23 mouse cellular contexts compared by ENCODE assay signal in the genomic region with DNA sequence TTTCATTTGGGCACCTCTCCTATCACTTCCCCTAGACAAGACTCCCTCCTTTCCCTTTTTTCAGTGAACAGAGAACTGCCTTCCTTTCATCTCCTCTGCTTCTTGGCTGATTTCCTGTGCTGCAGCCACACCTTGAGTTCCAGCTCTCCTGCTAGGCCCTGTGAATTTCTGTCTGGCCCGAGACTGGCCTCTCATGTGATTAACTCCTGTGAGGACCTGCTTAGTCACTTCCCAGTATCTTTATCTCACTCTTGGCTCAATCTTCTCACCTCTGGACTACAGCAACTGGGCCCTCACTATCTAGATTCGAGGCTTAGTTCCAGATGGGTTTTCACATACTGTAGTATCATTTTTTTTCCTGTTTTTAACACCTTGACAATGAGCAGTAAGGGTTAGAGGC. TPM values are rescaled to one million over a fixed set of nuclear protein-coding genes. Genes with fewer than 3 reads are reported as not detected.
DNase-seq lines count a peak whose midpoint lies in the region; ATAC-seq lines count a peak whose summit lies in the region.
"Had no signal": no experiment of that assay in that cellular context is flagged by ENCODE, and none has a peak within 500 bp of the region (broad histone marks: within the 10 kb centered on the region; RNA-seq: fewer than 3 reads in every experiment).

No protein-coding gene starts in this region.

- no peak for ATAC-seq in midbrain, embryonic 11.5 days (ENCODE audit: low FRiP score)
- ATAC-seq in midbrain, embryonic 15.5 days (replicated peaks) = no peak
- peak; percentile 29 for ATAC-seq in megakaryocyte progenitor cell, adult 5-6 weeks (replicated peaks; ENCODE audit: poor library complexity)
- ATAC-seq: CD4-positive, CD25-positive, alpha-beta regulatory T cell, adult 4 months; forebrain, postnatal 0 days; hindbrain, postnatal 0 days; midbrain, embryonic 13.5 days; Patski had no signal

- no peaks in the 10 kb centered on the region for H3K36me3 ChIP-seq in midbrain, embryonic 11.5 days (ENCODE audit: control insufficient read depth, insufficient read depth, low read length)
- no peaks in the 10 kb centered on the region for H3K36me3 ChIP-seq in midbrain, embryonic 15.5 days (replicated peaks)
- H3K36me3 ChIP-seq: heart, embryonic 10.5 days; hindbrain, embryonic 10.5 days; limb, embryonic 15.5 days; midbrain, embryonic 13.5 days had no signal

- H3K4me2 ChIP-seq in midbrain, embryonic 11.5 days = no peak overlapping the region
- H3K4me2 ChIP-seq in midbrain, embryonic 15.5 days = no peak overlapping the region
- H3K4me2 ChIP-seq: limb, embryonic 15.5 days; midbrain, embryonic 13.5 days had no signal

- H3K4me1 ChIP-seq in midbrain, embryonic 11.5 days (ENCODE audit: control insufficient read depth, insufficient read depth, low read length) = no peaks in the 10 kb centered on the region
- H3K4me1 ChIP-seq in midbrain, embryonic 15.5 days = no peaks in the 10 kb centered on the region
- H3K4me1 ChIP-seq: hindbrain, embryonic 10.5 days; limb, embryonic 15.5 days; midbrain, embryonic 13.5 days had no signal

- 68% methylated on average over 2 of the region's 2 CpGs for WGBS in midbrain, embryonic 11.5 days
- 66% methylated on average over 2 of the region's 2 CpGs for WGBS in midbrain, embryonic 15.5 days

- peak; percentile 35 for DNase-seq in cerebellum, adult 11-12 months
- no peak for DNase-seq in cerebellum, adult 11 months
- DNase-seq in midbrain, embryonic 11.5 days (ENCODE audit: low spot score, missing footprints) = peak; percentile 14
- no peak for DNase-seq in spleen, adult 12 weeks (ENCODE audit: low spot score)
- DNase-seq in gastrocnemius, postnatal 10 days = no peak
- DNase-seq: adrenal gland, adult 2 months; cerebellum, adult 8-10 months; forebrain, postnatal 0 days; kidney, adult 18-20 months; kidney, postnatal 4 days; left cerebral cortex, postnatal 4 days; lung, adult 18-20 months; lung, postnatal 10 days; spleen, adult 18-20 months had no signal

- H3K9ac ChIP-seq in midbrain, embryonic 11.5 days (ENCODE audit: low read length) = no peak overlapping the region
- no peak overlapping the region for H3K9ac ChIP-seq in midbrain, embryonic 15.5 days
- H3K9ac ChIP-seq: forebrain, postnatal 0 days; limb, embryonic 15.5 days; midbrain, embryonic 13.5 days had no signal

- no peak overlapping the region for H3K27ac ChIP-seq in midbrain, embryonic 11.5 days (ENCODE audit: low read depth, low read length)
- no peak overlapping the region for H3K27ac ChIP-seq in midbrain, embryonic 15.5 days
- H3K27ac ChIP-seq: heart, embryonic 10.5 days; hindbrain, embryonic 10.5 days; hindbrain, postnatal 0 days; limb, embryonic 15.5 days; midbrain, embryonic 13.5 days had no signal

- no peak overlapping the region for H3K4me3 ChIP-seq in midbrain, embryonic 11.5 days (ENCODE audit: low read depth, low read length)
- H3K4me3 ChIP-seq in midbrain, embryonic 15.5 days = no peak overlapping the region
- H3K4me3 ChIP-seq: heart, embryonic 10.5 days; hindbrain, embryonic 10.5 days; limb, embryonic 15.5 days; midbrain, embryonic 13.5 days had no signal

- H3K27me3 ChIP-seq in midbrain, embryonic 11.5 days (ENCODE audit: control insufficient read depth, insufficient read depth, low read length) = no peaks in the 10 kb centered on the region
- no peaks in the 10 kb centered on the region for H3K27me3 ChIP-seq in midbrain, embryonic 15.5 days (replicated peaks)
- H3K27me3 ChIP-seq: limb, embryonic 15.5 days; midbrain, embryonic 13.5 days; Patski had no signal

- no peaks in the 10 kb centered on the region for H3K9me3 ChIP-seq in midbrain, embryonic 11.5 days (ENCODE audit: control insufficient read depth, low read length)
- no peaks in the 10 kb centered on the region for H3K9me3 ChIP-seq in midbrain, embryonic 15.5 days
- H3K9me3 ChIP-seq: heart, embryonic 10.5 days; hindbrain, embryonic 10.5 days; limb, embryonic 15.5 days; midbrain, embryonic 13.5 days had no signal

RNA-seq across cellular contexts. Expression of gene U2surp, which starts 15.9 kb away (rescaled TPM):
- 157 and 169 TPM in 2 replicates for polyA plus RNA-seq in midbrain, embryonic 11.5 days (2014; fragmentation: Nextera tagmentation; extraction: Ambion mirVana)
- polyA plus RNA-seq in midbrain, embryonic 15.5 days (2015; fragmentation: Nextera tagmentation; extraction: Ambion mirVana) = 115 and 129 TPM in 2 replicates
- total RNA-seq in megakaryocyte progenitor cell, adult 5-6 weeks (2015) = 111 and 114 TPM in 2 replicates
- total RNA-seq in megakaryocyte progenitor cell, adult 5-6 weeks (2017) = 169 and 201 TPM in 2 replicates
- total RNA-seq in gastrocnemius, postnatal 10 days (2021) = 10 to 100 TPM; 27.7 to 43.8 TPM

RNA-seq across cellular contexts. Expression of gene Paqr9, which starts 31.8 kb away (rescaled TPM):
- 0.33 and 0.36 TPM in 2 replicates for polyA plus RNA-seq in midbrain, embryonic 11.5 days (2014; fragmentation: Nextera tagmentation; extraction: Ambion mirVana)
- polyA plus RNA-seq in midbrain, embryonic 15.5 days (2015; fragmentation: Nextera tagmentation; extraction: Ambion mirVana) = 5.1 and 5.3 TPM in 2 replicates
- total RNA-seq in megakaryocyte progenitor cell, adult 5-6 weeks (2015) = 2.4 and 4.4 TPM in 2 replicates
- total RNA-seq in megakaryocyte progenitor cell, adult 5-6 weeks (2017) = 1.7 and 3.4 TPM in 2 replicates
- 1 to 10 TPM; 4.4 to 4.5 TPM for total RNA-seq in gastrocnemius, postnatal 10 days (2021)

Comparison
In these comparisons a context has a peak if more than half of its experiments do, and no peak if none do; other contexts are left out.
1. DNase-seq: peak in cerebellum, adult 11-12 months (single experiment) and midbrain, embryonic 11.5 days (single experiment); none in cerebellum, adult 11 months (single experiment), spleen, adult 12 weeks (single experiment) and gastrocnemius, postnatal 10 days (single experiment).